ENCODE assay signal across 12 mouse cellular contexts in the genomic region with DNA sequence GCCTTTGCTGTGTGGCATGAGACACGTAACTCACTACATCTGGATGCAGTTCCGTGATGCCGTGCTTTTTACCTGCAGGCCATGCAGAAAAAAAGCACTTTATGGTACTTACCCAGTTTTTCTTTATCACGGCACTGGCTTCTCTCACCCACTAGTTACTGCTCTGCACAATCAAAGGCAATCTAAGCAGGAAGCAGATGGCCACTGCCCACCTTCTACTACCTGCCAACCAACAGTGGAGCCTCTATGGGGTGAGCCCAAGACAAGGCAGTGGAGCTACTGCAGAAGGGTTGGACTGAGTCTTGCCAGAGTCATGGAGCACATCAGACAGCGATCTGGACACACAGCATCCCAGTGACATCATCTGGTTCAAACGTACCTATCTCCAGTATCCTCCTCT.
"Had no signal": no experiment of that assay in that cellular context is flagged by ENCODE, and none has a peak within 500 bp of the region (broad histone marks: within the 10 kb centered on the region; RNA-seq: fewer than 3 reads in every experiment).

No protein-coding gene starts in this region.

- DNase-seq: gastrocnemius, adult 2 months; gastrocnemius, postnatal 10 days; gastrocnemius, postnatal 25 days; heart, adult 18-20 months; heart, postnatal 10 days; kidney, adult 11 months; kidney, adult 2 months; kidney, adult 9 months; kidney, postnatal 14 days; kidney, postnatal 36 days; layer of hippocampus, postnatal 36 days; left cerebral cortex, postnatal 4 days had no signal
